Mouse (Mus musculus): ENCODE measurements around the gene Foxred1.

Foxred1 gene

GRCm38 (mm10) chr9:35188700-35189099 is 22.2 kb downstream of the Foxred1 start:
- peak; percentile 33 for DNase-seq

GRCm38 (mm10) chr9:35187351-35187903 is 23.4 kb downstream of the Foxred1 start:
- DNase-seq = no peak

GRCm38 (mm10) chr9:35186430-35186829 is 24.4 kb downstream of the Foxred1 start:
- no peak for DNase-seq

GRCm38 (mm10) chr9:35183359-35183758 is 27.5 kb downstream of the Foxred1 start:
- no peak for DNase-seq

GRCm38 (mm10) chr9:35182832-35183231 is 28.0 kb downstream of the Foxred1 start:
- DNase-seq = no peak

- DNase-seq = no peak
These were observed 34.7 kb downstream of the Foxred1 start for GRCm38 (mm10) chr9:35176124-35176659.

GRCm38 (mm10) chr9:35175251-35176123 is 35.4 kb downstream of the Foxred1 start, which contains the start of gene Dcps:
Gene Dcps (minus strand): TSS chr9:35176061.
- peak; percentile 94 for DNase-seq

- DNase-seq = no peak
These were observed 37.5 kb downstream of the Foxred1 start for GRCm38 (mm10) chr9:35173331-35173730.

GRCm38 (mm10) chr9:35170071-35170470 is 40.8 kb downstream of the Foxred1 start:
- no peak for DNase-seq

- DNase-seq = peak; percentile 89
These were observed 43.8 kb downstream of the Foxred1 start for GRCm38 (mm10) chr9:35166798-35167635.

GRCm38 (mm10) chr9:35166144-35166797 is 44.6 kb downstream of the Foxred1 start:
- DNase-seq = no peak

GRCm38 (mm10) chr9:35164142-35164874 is 46.5 kb downstream of the Foxred1 start:
- DNase-seq = no peak

- DNase-seq = peak; percentile 54
These were observed 47.7 kb downstream of the Foxred1 start for GRCm38 (mm10) chr9:35163011-35163690.

GRCm38 (mm10) chr9:35161721-35162120 is 49.1 kb downstream of the Foxred1 start:
- peak; percentile 44 for DNase-seq

GRCm38 (mm10) chr9:35160662-35161061 is 50.2 kb downstream of the Foxred1 start:
- no peak for DNase-seq

GRCm38 (mm10) chr9:35158477-35158876 is 52.4 kb downstream of the Foxred1 start:
- DNase-seq = peak; percentile 51

GRCm38 (mm10) chr9:35156862-35157261 is 54.0 kb downstream of the Foxred1 start:
- no peak for DNase-seq

- DNase-seq = no peak
These were observed 54.7 kb downstream of the Foxred1 start for GRCm38 (mm10) chr9:35156002-35156710.

All from kidney, adult 9 months (tissue).